Mouse (Mus musculus) kidney, postnatal 0 days (tissue): ENCODE data around the gene Mfsd4b1. TPM values are rescaled to one million over a fixed set of nuclear protein-coding genes. Genes with fewer than 3 reads are reported as not detected.
"Not testable (repeated sequence)": the region's sequence is repeated elsewhere in the genome, so short reads cannot be mapped to it uniquely, and the experiment has no call there.

Experiments used
- ATAC-seq: fragments of 200-750 bp; cut with Nextera tagmentation; replicated peaks from 2 replicates; pipeline ENCODE4 v1.8.0; 2017; ENCODE audit warnings: low read depth, moderate number of reproducible peaks, moderate TSS enrichment, moderate library complexity; ENCODE audit not compliant: low FRiP score
- DNase-seq: peaks from one replicate; pipeline ENCODE4 v3.0.0-alpha.2; 2016; ENCODE audit warnings: low spot score
- H3K27ac ChIP-seq: fragments of 300-500 bp; sonication (generic); 2 replicates; pipeline ENCODE4 v1.5.1; 2014; ENCODE audit warnings: mild to moderate bottlenecking
- H3K27me3 ChIP-seq: fragments of 300-500 bp; sonication (generic); 2 replicates; pipeline ENCODE4 v1.6.1; 2014; ENCODE audit warnings: low read length, mixed read lengths; ENCODE audit not compliant: insufficient read depth
- H3K36me3 ChIP-seq: fragments of 300-500 bp; sonication (generic); 2 replicates; pipeline ENCODE4 v1.6.1; 2014; ENCODE audit warnings: low read length, mixed read lengths; ENCODE audit not compliant: insufficient read depth
- H3K4me1 ChIP-seq: fragments of 300-500 bp; sonication (generic); replicated peaks from 2 replicates; pipeline ENCODE4 v1.6.1; 2014; ENCODE audit warnings: antibody characterized with exemption, low read length, mixed read lengths; ENCODE audit not compliant: insufficient read depth
- H3K4me2 ChIP-seq: fragments of 300-500 bp; sonication (generic); 2 replicates; pipeline ENCODE4 v1.6.1; 2014; ENCODE audit warnings: mild to moderate bottlenecking, low read length, moderate library complexity, mixed read lengths
- H3K4me3 ChIP-seq: fragments of 300-500 bp; sonication (generic); replicated peaks from 2 replicates; pipeline ENCODE4 v1.5.1; 2014; ENCODE audit warnings: low read depth, low read length
- H3K9ac ChIP-seq: fragments of 300-500 bp; sonication (generic); 2 replicates; pipeline ENCODE4 v1.6.1; 2014; ENCODE audit warnings: low read depth, low read length
- H3K9me3 ChIP-seq: fragments of 300-500 bp; sonication (generic); replicated peaks from 2 replicates; pipeline ENCODE4 v1.6.1; 2016; ENCODE audit warnings: low read length, inconsistent platforms, mixed read lengths
- CTCF ChIP-seq: IDR thresholded peaks from 2 replicates; pipeline ENCODE4 v1.5.1; 2016; ENCODE audit warnings: antibody characterized with exemption, low read depth, mild to moderate bottlenecking, moderate library complexity
- WGBS: fragments of 180-500 bp; shearing (Covaris S2); extraction: QIAGEN DNeasy Blood & Tissue Kit; methylation state at CpG from one replicate; pipeline ENCODE4 v1.1.7; 2014; 5-methylcytosine and 5-hydroxymethylcytosine counted together
- polyA plus RNA-seq: library from polyadenylated mRNA; unstranded; fragments of >200 nt; fragmentation: Nextera tagmentation; extraction: Ambion mirVana; gene quantifications from 2 replicates; pipeline ENCODE4 v1.2.1, GENCODE M21; 2015

The Mfsd4b1 gene
- polyA plus RNA-seq, 1 experiment from 2014 or later, result 34.8 TPM

GRCm38 (mm10) chr10:40018261-40018860, 6.7 kb downstream of the Mfsd4b1 start:
- H3K4me3 ChIP-seq, result no peak overlapping the region
- WGBS, result 69% methylated on average over 5 of the region's 5 CpGs
- ATAC-seq (peak; percentile 54; the same call in 1 of the 2 replicates), DNase-seq (peak; percentile 27)
- 0 out of 2 replicates have a peak, but pooled peaks cover 4% of the 10 kb centered on the region for H3K4me1 ChIP-seq
- H3K9me3 ChIP-seq, result no peaks in the 10 kb centered on the region
- no peak overlapping the region for H3K9ac ChIP-seq
- no peak overlapping the region for H3K4me2 ChIP-seq
- no peak for TF ChIP-seq CTCF
- no peaks in the 10 kb centered on the region for H3K27me3 ChIP-seq
- no peaks in the 10 kb centered on the region for H3K36me3 ChIP-seq
- H3K27ac ChIP-seq, result peak overlapping the region; percentile 70; the same call in 1 of the 2 replicates

GRCm38 (mm10) chr10:40009591-40009990, 15.5 kb downstream of the Mfsd4b1 start:
- ATAC-seq, result no peak
- H3K9ac ChIP-seq, result no peak overlapping the region
- no peaks in the 10 kb centered on the region for H3K36me3 ChIP-seq
- H3K4me2 ChIP-seq, result no peak overlapping the region
- H3K27ac ChIP-seq, result no peak overlapping the region
- no peak overlapping the region for H3K4me3 ChIP-seq
- no peaks in the 10 kb centered on the region for H3K9me3 ChIP-seq
- no peaks in the 10 kb centered on the region for H3K27me3 ChIP-seq
- no peak for DNase-seq
- H3K4me1 ChIP-seq, result no peaks in the 10 kb centered on the region
- 91% methylated on average over 11 of the region's 11 CpGs for WGBS
- TF ChIP-seq CTCF, result no peak

- H3K27ac ChIP-seq, H3K36me3 ChIP-seq, ATAC-seq, H3K4me1 ChIP-seq, H3K27me3 ChIP-seq, H3K9me3 ChIP-seq, H3K9ac ChIP-seq, H3K4me3 ChIP-seq, H3K4me2 ChIP-seq, DNase-seq: not testable (repeated sequence)
- 67% methylated on average over 4 of the region's 4 CpGs for WGBS
Observed at GRCm38 (mm10) chr10:40008847-40009246, 16.2 kb downstream of the Mfsd4b1 start.

GRCm38 (mm10) chr10:40007953-40008352, 17.1 kb downstream of the Mfsd4b1 start:
- Histone ChIP-seq H3K9me3 (no peaks in the 10 kb centered on the region), H3K4me3 (no peak overlapping the region), H3K27ac (no peak overlapping the region), H3K4me2 (no peak overlapping the region), H3K9ac (no peak overlapping the region), H3K36me3 (no peaks in the 10 kb centered on the region), H3K4me1 (no peaks in the 10 kb centered on the region), H3K27me3 (no peaks in the 10 kb centered on the region)
- TF ChIP-seq CTCF, result no peak
- ATAC-seq (no peak), DNase-seq (no peak)
- WGBS, result 85% methylated on average over 4 of the region's 4 CpGs

- H3K9ac ChIP-seq, result no peak overlapping the region
- H3K4me3 ChIP-seq, result no peak overlapping the region
- TF ChIP-seq CTCF, result no peak
- H3K9me3 ChIP-seq, result no peaks in the 10 kb centered on the region
- WGBS, result 53% methylated on average over 10 of the region's 10 CpGs
- DNase-seq (no peak), ATAC-seq (no peak)
- no peak overlapping the region for H3K4me2 ChIP-seq
- H3K27me3 ChIP-seq, result no peaks in the 10 kb centered on the region
- H3K4me1 ChIP-seq, result no peaks in the 10 kb centered on the region
- H3K27ac ChIP-seq, result no peak overlapping the region
- no peaks in the 10 kb centered on the region for H3K36me3 ChIP-seq
Observed at GRCm38 (mm10) chr10:40006963-40007362, 18.1 kb downstream of the Mfsd4b1 start.

GRCm38 (mm10) chr10:40000746-40001145, 24.3 kb downstream of the Mfsd4b1 start:
- TF ChIP-seq CTCF, result no peak
- DNase-seq, result no peak
- Histone ChIP-seq H3K9ac (no peak overlapping the region), H3K4me2 (no peak overlapping the region), H3K4me1 (no peaks in the 10 kb centered on the region), H3K9me3 (no peaks in the 10 kb centered on the region), H3K27ac (no peak overlapping the region), H3K4me3 (no peak overlapping the region), H3K27me3 (no peaks in the 10 kb centered on the region), H3K36me3 (no peaks in the 10 kb centered on the region)
- ATAC-seq, result no peak
- 89% methylated on average over 2 of the region's 2 CpGs for WGBS

GRCm38 (mm10) chr10:39991155-39991554, 33.9 kb downstream of the Mfsd4b1 start:
- H3K27ac ChIP-seq, result 0 out of 2 replicates have a peak overlapping the region, but pooled peaks have one; percentile 31
- no peaks in the 10 kb centered on the region for H3K4me1 ChIP-seq
- H3K27me3 ChIP-seq, result no peaks in the 10 kb centered on the region
- H3K36me3 ChIP-seq, result no peaks in the 10 kb centered on the region
- no peak for DNase-seq
- WGBS, result 49% methylated on average over 4 of the region's 4 CpGs
- peak; percentile 78 for ATAC-seq
- TF ChIP-seq CTCF, result no peak
- H3K9ac ChIP-seq, result no peak overlapping the region
- H3K4me2 ChIP-seq, result no peak overlapping the region
- no peak overlapping the region for H3K4me3 ChIP-seq
- H3K9me3 ChIP-seq, result no peaks in the 10 kb centered on the region
